Mouse (Mus musculus): ENCODE results near the gene Foxq1. TPM values are rescaled to one million over a fixed set of nuclear protein-coding genes. Genes with fewer than 3 reads are reported as not detected.

Gene Foxq1
- 1 to 10 TPM; 2.1 to 2.5 TPM for total RNA-seq (2021)

DNA sequence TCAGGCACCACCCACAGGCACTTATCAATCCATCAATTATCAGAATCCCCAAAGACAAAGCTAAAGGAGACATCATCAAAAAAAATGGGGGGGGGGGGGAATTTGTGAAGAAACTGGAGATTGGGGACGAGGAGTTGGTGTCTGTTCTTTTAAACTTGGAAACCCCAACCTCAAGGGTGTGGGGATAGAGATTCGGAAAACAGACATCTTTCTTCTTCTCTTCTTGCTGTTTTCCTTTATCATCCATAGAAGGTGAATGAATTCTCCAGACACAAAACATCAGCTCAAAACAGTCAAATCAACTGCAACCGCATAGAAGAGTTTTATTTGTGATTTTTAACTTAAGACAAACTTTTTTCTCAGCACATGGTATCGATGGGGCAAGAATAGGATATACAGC lies at the start of gene Foxq1:
Gene Foxq1 (plus strand): TSS at position 301 of the 400 bp plus-strand sequence.
- intact Hi-C loops (cut with DNase I): loop anchor here (5.0 kb wide), 2 partner anchors 474 to 664 kb away; no protein-coding TSS in a partner anchor
- no peak for DNase-seq (ENCODE audit: low spot score in 2 of 2)

DNA sequence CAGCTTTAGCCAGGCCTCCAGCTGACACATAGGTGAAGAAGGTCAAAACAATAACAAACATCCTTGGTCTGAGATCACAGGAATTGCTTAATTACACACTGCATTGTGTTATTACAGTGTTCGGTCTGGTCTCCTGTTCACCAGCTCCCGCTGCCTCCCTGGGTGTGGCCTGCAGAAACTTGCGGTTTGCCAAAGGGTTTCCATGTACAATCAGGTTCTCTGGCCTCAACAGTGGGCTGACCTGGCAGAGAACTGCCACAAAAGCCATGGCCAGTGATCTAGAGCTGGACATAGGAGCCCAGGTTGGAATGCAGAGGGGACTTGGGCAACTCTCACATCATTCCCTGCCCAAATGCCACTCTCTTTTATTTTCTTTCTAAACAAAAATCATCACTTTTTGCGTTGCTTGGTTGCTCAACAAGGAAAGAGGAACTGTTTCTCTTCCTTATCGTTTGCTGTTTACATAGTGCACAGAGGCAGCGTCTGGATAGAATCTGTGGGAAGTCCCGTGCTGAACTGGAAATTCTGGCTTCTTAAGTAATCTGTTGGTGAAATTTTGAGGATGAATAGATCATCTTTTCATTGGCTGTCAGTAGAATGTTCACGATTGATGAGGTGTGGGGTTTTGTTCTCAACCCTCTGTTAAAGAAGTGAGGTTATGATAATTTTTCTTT lies 49.3 kb upstream of the Foxq1 start:
- intact Hi-C loops (cut with DNase I): no loop called here
- no peak for DNase-seq (ENCODE audit: low spot score in 2 of 2)

DNA sequence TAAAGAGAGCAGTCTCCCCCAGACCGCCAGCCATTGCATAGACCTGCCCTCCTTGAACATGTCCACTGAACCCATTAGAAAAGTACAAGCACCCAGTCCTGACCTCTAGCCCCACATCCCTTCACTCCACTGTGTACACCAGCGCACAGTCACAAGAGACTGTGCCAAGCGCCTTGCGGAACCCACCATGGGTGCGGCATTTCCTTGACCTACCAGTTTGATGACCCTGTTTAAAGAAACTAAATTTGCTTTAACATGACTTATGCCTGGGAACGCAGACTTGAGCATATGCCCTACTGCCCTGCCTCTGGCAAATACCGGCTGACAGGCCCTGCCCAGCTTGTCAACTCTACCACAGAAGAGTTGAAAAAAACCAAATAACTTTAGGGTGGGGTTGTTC lies 40.7 kb upstream of the Foxq1 start:
- intact Hi-C loops (cut with DNase I): no loop called here

DNA sequence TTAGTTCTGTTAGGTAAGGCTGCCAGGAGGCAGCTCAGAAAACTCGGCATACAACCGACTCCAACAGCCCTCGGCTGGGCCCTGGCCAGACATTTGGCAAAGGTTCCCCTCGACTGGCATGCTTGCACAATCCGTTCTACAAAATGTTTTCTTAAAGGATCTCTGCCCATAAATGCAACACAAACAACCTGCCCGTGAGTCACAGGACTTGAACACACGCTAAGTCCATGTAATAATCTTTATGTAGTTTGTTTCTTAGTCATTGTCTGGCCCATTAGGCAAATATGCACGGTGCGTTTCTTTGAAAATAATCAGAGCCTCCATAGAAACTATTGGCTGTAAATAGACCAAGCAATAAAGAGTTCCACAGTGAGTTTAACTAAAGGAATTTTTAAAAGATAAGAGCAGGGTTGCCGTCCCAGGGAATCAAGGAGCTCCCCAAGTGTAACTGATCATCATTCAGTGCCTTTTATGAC lies 37.5 kb upstream of the Foxq1 start:
- peak in 1 of 2 experiments; percentile 2 for DNase-seq (ENCODE audit: low spot score in 2 of 2)
- intact Hi-C loops (cut with DNase I): no loop called here

More for the DNA sequence above, 40.7 kb upstream of the Foxq1 start:
- no peak for DNase-seq (ENCODE audit: low spot score in 2 of 2)

DNA sequence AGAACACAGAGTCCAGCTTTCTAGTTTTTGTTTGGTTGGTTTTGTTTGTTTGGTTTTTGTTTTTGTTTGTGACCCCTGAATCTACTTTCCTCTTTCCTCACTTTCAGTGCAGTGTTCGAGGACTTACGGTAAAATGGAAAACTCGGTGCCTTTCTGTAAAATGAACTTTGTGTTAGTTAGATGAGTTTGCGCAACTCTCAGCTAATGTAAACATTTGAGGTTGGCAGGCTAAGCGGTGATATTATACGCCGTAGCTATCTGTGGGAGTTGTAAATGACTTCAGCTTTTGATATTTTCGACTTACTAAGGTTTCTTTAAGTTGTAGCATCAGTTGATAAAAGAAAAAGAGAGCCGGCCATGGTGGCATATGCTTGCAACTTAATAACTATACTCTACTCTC lies 37.0 kb upstream of the Foxq1 start:
- intact Hi-C loops (cut with DNase I): no loop called here
- no peak for DNase-seq (ENCODE audit: low spot score in 2 of 2)

DNA sequence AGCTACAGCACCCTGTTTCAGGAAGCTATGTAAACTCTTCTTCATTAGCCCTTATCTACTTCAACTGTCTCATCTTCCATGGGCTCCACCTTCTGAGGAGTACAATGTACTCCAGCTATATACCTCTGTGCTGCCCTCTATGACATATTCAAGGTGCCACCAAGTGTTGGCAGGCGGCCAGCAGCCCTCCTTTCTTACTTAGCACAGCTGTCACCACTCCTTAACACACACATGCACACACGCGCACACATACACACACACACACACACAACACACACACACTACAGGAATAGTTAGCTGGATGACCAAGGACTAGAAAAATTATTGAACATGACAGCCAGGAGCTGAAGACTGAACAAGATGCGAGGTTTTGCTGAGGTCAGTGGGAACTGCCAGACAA lies 31.0 kb upstream of the Foxq1 start:
- intact Hi-C loops (cut with DNase I): no loop called here
- no peak for DNase-seq (ENCODE audit: low spot score in 2 of 2)

DNA sequence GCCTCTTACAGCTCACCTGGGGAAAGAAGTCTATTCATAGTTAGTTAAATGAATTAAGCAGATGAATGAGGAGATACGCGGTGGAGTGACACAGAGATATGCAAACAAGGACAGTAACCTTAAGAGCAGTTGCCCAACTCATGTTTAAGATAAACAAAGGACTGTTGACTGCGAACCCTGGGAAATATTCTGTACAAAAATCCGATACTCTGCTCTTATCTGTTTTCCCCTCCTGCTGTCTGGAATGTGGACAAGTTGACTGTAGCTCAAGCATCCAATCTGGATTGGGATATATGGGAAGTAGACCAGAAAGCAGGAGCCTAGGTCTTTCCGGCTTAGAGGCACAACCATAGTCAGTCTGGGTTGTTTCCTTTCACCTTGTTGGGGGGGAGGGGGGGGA lies 24.7 kb upstream of the Foxq1 start:
- intact Hi-C loops (cut with DNase I): no loop called here

DNA sequence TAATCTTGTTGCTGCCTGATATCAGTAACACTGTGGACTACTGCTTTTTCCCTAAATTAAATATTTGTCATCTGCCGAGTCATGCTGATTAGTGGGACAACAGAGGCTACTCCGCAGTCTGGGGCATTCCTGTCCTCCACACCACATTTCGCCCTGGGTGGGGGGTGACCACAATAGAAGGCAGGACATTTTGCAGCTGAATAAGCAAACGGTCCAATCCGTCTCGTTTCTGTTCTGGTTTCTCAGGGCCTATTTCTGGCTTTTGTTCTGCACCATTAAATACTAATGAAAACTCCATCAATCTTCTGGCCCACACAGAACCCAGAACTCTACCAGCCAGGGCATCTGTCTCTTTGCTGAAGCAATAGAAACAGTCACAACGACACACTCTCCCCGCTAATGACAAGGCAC lies 24.3 kb upstream of the Foxq1 start:
- no peak for DNase-seq (ENCODE audit: low spot score in 2 of 2)
- intact Hi-C loops (cut with DNase I): no loop called here

More for the DNA sequence above, 24.7 kb upstream of the Foxq1 start:
- no peak for DNase-seq (ENCODE audit: low spot score in 2 of 2)

DNA sequence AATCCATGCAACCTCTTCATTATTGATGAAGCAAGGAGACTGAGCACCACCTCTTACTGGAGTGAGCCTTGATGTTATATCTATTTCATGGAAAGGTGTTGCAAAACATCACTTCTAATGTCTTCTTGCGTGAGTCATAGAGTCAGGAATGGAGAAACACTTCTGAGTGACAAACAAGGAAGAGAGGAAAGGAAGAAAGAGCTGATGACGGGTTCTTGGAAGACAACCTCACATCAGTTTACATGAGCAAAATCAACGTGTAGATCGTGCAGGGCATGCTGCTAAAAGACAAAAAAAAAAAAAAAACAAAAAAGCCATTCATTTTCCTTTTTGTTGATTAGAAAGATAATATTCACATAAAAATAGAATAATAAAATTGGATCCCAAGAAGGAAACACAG lies 21.2 kb upstream of the Foxq1 start:
- no peak for DNase-seq (ENCODE audit: low spot score in 2 of 2)
- intact Hi-C loops (cut with DNase I): no loop called here

DNA sequence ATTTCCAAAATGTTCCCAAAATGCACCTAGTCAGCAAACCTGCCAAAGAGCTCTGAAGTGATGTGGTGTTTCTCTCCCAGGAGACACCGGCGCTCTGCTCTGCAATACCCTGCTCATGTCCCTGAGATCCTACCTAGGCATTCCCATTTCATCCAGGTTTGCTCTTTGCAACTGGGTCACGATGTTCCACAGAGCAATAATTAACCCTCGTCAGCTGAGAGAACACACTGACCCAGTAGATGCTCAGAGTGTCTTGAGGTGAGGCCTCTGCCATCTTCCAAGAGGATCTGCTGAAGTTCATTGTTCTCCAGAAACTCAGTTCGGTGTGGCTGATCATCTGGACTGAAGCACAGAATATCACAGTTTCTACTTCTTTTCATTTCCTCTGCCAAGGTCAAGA lies 12.9 kb upstream of the Foxq1 start:
- intact Hi-C loops (cut with DNase I): no loop called here

DNA sequence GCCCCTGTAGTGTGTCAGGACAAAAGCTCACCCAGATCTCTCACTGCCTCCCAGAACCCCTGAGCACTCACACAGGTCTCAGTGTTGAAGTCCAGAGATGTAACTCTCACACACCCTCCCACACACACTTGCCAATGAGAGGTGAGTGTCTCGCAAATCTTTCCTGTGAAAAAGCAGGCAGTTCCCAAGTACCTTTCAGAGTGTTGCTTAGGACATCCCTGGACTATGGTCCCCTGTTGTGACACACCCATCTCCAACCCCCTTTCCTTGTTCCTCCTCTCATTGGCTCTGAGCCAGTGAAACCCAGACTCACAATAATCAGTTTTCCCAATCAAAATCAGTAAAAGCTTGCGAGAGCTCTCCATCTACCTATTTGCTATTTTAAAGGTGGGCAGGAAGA lies 9.2 kb upstream of the Foxq1 start:
- DNase-seq (ENCODE audit: low spot score in 2 of 2): no peak
- intact Hi-C loops (cut with DNase I): no loop called here

More for the DNA sequence above, 12.9 kb upstream of the Foxq1 start:
- DNase-seq (ENCODE audit: low spot score in 2 of 2): no peak

DNA sequence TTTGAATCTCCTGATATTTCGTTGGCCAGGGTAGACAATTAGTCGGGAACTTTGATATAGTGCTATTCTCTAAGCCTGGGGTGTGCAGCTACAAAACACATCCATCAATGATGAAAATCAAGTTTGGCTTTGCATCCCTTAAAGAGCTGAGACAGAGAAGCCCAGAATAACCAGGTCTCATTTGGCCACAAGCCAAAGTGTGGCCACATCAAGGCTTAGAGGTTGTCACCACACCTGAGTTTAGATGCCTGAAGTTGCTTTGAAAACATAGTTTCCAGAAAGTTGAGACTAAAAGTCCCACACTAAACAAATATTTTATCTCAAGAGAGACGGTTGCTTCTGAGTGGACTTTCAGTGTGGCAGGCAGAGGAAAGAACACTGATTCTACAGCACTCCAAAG lies 8.7 kb upstream of the Foxq1 start:
- no peak for DNase-seq (ENCODE audit: low spot score in 2 of 2)
- intact Hi-C loops (cut with DNase I): no loop called here

DNA sequence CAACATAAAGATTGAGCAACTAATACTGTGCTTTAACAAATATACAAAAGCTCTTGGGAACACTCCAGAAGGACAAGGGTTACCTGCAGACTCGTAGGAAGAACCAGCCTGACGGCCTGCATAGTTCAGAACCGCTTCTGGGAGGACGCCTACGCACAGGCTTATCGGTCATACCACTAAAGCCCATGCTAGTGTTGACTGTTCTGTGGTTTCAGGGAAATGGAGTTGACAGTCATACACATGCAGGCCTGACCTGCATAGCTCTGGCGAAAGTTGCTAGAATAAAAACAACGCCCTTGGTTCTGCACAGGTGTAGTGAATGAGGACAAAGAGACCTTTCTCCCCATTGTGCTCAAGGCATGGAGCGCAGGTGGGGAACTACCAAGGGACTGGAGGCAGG lies 8.3 kb upstream of the Foxq1 start:
- intact Hi-C loops (cut with DNase I): no loop called here
- no peak for DNase-seq (ENCODE audit: low spot score in 2 of 2)

DNA sequence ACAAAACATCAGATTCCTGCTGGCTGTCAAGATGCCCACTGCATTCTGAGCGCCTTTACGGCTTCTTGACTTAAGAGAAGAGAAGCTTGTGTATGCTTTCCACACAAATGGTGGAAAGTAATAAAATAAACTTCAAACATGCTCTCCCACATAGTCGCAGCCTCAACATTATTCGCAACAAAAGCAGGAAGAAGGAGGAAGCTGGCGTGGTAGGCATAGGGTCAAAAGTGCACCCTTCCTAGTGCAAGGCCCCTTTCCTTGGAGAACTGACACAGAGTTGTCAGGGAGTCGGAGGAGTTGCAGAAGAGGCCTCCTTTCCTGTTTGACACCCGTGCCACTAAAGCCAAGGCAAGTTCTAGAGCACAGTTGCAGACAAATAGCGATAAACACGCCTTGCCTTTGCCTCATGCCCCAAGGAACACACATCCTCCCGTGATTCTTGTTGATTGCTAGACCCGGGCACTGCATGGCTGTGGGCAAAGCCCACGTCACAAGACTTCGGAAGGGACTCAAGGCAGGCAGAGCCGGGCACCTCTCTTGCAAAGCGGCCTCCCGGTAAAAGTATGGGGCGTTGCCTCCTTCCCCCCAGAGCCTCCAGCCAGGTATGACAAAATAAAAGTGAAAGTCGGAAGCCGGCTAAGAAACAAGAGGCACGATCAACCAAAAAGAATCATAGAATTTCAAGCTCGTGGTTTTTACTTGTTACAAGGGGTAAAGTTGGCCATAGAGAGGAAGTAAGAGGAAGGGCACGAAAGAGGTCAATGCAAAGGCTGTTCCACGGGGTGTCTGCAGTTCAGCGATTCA lies 1.2 kb downstream of the Foxq1 start:
- DNase-seq (ENCODE audit: low spot score in 2 of 2): no peak
- intact Hi-C loops (cut with DNase I): loop anchor here (5.0 kb wide), 2 partner anchors 475 to 665 kb away; no protein-coding TSS in a partner anchor

DNA sequence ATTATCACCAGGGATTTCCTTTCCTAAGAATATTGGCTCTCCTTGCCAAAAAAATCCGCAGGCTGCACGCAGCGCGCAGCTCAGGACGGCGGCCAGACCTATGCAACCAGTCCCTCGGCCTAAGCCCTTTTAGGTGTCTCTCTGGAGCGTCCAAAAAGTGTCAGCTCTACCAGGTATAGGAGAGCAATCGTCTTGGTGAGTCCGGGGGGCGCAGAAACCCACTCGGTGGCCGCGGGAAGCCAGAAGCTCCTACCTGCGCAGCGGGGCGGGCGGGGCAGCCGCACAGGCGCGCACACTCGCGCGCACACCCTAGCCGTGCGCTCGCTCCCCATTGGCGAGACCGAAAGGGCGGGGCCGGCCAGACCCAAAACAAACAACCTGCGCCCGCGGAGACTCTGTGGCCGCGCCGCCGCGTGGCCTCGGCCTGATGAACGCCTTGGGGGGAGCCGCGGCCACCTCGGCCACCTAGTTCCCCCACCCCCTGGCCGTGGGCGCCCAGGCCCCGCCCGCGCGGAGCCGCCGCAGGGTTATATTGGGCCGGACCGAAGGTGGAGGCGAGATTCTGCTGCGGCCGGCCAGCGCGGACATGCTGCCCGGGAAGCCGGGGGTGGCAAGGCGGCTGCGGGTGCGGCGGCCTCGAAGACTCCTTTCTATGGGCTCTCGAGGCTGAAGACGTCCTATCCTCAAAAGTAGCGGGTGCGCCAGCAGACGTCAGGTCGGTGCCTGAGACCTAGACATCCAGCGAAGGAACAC lies 2.0 kb downstream of the Foxq1 start:
- peak; percentile 11 to 18 for DNase-seq (ENCODE audit: low spot score in 2 of 2)
- intact Hi-C loops (cut with DNase I): loop anchor here (2.0 to 5.0 kb wide), 3 partner anchors 61 to 666 kb away; no protein-coding TSS in a partner anchor

DNA sequence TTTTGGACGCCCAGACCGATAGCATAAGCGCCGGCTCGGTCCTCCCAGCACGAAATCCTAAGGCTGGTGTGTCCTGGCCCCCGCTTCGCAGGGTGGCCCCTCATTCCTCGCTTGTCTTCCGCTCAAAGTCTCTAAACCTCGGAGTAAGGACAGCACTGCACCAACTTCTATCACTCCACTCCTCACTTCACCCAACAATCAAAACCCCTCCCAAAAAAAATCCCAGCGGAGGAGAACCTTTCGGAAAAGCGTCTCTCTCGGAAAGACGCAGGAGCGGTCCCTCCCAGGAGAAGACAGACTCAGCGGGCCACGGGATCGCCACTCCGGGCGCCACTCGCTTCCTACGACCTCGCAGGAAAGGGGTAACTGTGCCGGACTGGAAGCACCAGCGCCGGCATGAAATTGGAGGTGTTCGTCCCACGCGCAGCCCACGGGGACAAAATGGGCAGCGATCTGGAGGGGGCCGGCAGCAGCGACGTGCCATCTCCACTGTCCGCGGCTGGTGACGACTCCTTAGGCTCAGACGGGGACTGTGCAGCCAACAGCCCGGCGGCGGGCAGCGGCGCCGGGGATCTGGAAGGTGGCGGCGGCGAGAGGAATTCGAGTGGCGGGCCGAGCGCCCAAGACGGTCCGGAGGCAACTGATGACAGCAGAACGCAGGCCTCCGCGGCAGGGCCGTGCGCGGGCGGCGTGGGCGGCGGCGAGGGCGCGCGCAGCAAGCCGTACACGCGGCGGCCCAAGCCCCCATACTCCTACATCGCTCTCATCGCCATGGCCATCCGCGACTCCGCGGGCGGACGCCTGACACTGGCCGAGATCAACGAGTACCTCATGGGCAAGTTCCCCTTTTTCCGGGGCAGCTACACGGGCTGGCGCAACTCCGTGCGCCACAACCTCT lies 2.8 kb downstream of the Foxq1 start, which contains the start of gene A530084C06Rik:
Gene A530084C06Rik (minus strand): TSS at position 813 of the 898 bp plus-strand sequence.
- DNase-seq (ENCODE audit: low spot score in 2 of 2): peak; percentile 6 to 16
- intact Hi-C loops (cut with DNase I): loop anchor here (2.0 to 5.0 kb wide), 3 partner anchors 60 to 666 kb away; no protein-coding TSS in a partner anchor

DNA sequence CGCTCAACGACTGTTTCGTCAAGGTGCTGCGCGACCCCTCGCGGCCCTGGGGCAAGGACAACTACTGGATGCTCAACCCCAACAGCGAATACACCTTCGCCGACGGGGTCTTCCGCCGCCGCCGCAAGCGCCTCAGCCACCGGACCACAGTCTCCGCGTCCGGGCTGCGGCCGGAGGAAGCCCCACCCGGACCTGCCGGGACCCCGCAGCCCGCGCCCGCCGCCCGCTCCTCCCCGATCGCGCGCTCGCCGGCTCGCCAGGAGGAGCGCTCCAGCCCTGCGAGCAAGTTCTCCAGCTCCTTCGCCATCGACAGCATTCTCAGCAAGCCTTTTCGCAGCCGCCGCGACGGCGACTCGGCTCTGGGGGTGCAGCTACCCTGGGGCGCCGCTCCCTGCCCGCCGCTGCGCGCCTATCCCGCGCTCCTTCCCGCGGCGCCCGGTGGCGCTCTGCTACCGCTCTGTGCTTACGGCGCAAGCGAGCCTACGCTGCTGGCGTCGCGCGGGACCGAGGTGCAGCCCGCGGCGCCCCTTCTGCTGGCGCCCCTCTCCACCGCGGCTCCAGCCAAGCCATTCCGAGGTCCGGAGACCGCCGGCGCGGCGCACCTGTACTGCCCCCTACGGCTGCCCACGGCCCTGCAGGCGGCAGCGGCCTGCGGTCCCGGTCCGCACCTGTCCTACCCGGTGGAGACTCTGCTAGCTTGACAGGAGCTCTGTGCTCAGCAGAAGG lies 3.6 kb downstream of the Foxq1 start:
- DNase-seq (ENCODE audit: low spot score in 2 of 2): peak; percentile 5 to 16
- intact Hi-C loops (cut with DNase I): loop anchor here (2.0 to 5.0 kb wide), 3 partner anchors 59 to 667 kb away; no protein-coding TSS in a partner anchor

DNA sequence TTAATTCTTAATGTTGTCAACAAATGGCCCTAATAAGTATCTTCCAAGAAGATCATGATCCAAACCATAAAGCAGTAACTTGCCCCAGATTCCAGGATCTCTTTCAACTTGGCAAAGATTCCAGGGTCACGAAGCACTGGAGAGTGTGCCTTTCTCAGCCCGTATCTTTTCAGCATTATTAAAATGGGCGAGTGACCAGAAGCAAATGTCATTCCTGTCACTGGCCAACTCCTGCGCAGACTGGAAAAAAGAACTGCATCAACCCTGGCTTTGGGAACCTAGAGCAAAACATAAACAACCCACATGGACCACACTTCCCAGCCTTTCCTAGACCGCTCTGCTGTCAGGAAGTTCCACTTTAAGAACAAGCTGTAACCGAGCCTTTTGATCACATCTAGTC lies 8.5 kb downstream of the Foxq1 start:
- intact Hi-C loops (cut with DNase I): no loop called here
- DNase-seq (ENCODE audit: low spot score in 2 of 2): no peak
